Mouse (Mus musculus) C2C12 (cell line): ENCODE results near the gene Tgfbrap1. TPM values are rescaled to one million over a fixed set of nuclear protein-coding genes. Genes with fewer than 3 reads are reported as not detected.

ENCODE experiments used
- H3K27me3 ChIP-seq: one replicate; pipeline ENCODE4 v1.6.1; 2011; ENCODE audit not compliant: control insufficient read depth, insufficient read depth, insufficient read length
- H3K36me3 ChIP-seq: one replicate; pipeline ENCODE4 v1.6.1; 2011; ENCODE audit not compliant: control insufficient read depth, insufficient read depth
- H3K4me3 ChIP-seq: one replicate; pipeline ENCODE4 v1.5.1; 2011; ENCODE audit warnings: mild to moderate bottlenecking, control low read depth; ENCODE audit not compliant: poor library complexity, insufficient read depth, severe bottlenecking
- H3K79me2 ChIP-seq: one replicate; pipeline ENCODE4 v1.6.1; 2011; ENCODE audit not compliant: control insufficient read depth, insufficient read depth
- H3K79me3 ChIP-seq: one replicate; pipeline ENCODE4 v1.6.1; 2011; ENCODE audit warnings: low read depth, control low read depth
- H3ac ChIP-seq: one replicate; pipeline ENCODE3; 2011; ENCODE audit warnings: low read depth; ENCODE audit not compliant: control insufficient read depth, insufficient read length
- CEBPB ChIP-seq: IDR thresholded peaks from one replicate; pipeline ENCODE4 v1.6.1; 2011; ENCODE audit warnings: low read depth, mild to moderate bottlenecking, control low read depth, moderate library complexity
- CTCF ChIP-seq: IDR thresholded peaks from one replicate; pipeline ENCODE4 v1.5.1; 2011; ENCODE audit not compliant: control insufficient read depth, insufficient read depth, insufficient read length
- FOSL1 ChIP-seq: IDR thresholded peaks from one replicate; pipeline ENCODE4 v1.8.0; 2011; ENCODE audit warnings: mild to moderate bottlenecking, low read length; ENCODE audit not compliant: poor library complexity, insufficient read depth, severe bottlenecking
- MAX ChIP-seq: IDR thresholded peaks from one replicate; pipeline ENCODE4 v1.6.1; 2011; ENCODE audit warnings: mild to moderate bottlenecking, control low read depth
- MYOD1 ChIP-seq: IDR thresholded peaks from one replicate; pipeline ENCODE4 v1.6.1; 2011; ENCODE audit warnings: low read depth; ENCODE audit not compliant: control insufficient read depth, insufficient read length
- MYOG ChIP-seq: IDR thresholded peaks from one replicate; pipeline ENCODE4 v1.6.1; 2011; ENCODE audit not compliant: control insufficient read depth, insufficient read length; ENCODE audit errors: extremely low read depth
- USF1 ChIP-seq: IDR thresholded peaks from one replicate; pipeline ENCODE4 v1.6.1; 2011; ENCODE audit warnings: low read depth, mild to moderate bottlenecking, control low read depth, moderate library complexity
- polyA plus RNA-seq: library from polyadenylated mRNA; unstranded; fragments of >200 nt; fragmentation: generic; extraction: Trizol; gene quantifications from one replicate; pipeline ENCODE4 v1.2.1, GENCODE M21; 2012; ENCODE audit warnings: missing spikeins

The Tgfbrap1 gene
- polyA plus RNA-seq, 1 experiment: 9.5 TPM

DNA sequence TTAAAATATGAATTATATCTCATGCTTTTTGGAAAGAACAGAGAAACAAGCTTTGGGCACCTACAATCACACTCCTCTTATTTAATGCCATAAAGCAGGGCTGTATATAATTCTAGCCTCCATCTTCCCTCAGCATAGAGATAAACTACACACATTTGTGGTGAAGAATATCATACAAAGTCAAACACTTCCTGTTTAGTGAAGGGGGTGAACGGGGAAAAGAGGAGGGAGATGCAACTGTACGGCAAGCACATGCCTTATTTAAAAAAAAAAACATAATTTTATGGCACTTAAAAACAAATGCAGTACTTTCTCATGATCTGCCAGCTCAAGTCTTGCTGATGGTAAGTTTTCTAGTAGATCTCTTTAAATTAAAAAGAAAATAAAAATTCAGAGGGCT, 20.3 kb downstream of the Tgfbrap1 start:
- Histone ChIP-seq H3K27me3 (no peaks in the 10 kb centered on the region), H3K36me3 (peaks cover 6% of the 10 kb centered on the region), H3K4me3 (no peak overlapping the region), H3ac (no peak overlapping the region), H3K79me2 (no peaks in the 10 kb centered on the region), H3K79me3 (no peaks in the 10 kb centered on the region)
- TF ChIP-seq CEBPB (no peak), MYOD1 (no peak), USF1 (no peak), FOSL1 (no peak), MAX (no peak), CTCF (no peak), MYOG (no peak)

DNA sequence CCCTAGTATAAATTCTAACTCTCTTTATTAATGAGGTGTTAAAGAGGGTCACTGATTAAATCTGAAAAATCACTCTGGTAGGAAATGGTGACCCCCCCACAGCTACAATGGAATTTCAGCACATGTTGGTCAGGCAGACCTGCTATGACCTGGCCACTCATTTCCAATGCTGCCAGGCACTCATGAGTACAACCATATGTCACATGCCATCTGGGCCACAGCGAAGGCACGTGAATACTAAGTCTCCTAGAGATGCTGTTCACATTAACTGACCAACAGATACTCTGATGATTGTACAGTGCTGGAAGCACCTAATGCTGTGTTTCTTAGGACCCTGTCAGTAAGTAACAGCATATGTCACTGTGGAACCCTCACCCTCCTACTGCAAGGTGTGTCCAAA, 23.6 kb downstream of the Tgfbrap1 start:
- Histone ChIP-seq H3K79me3 (no peaks in the 10 kb centered on the region), H3K79me2 (no peaks in the 10 kb centered on the region), H3K36me3 (peaks cover 15% of the 10 kb centered on the region), H3K27me3 (no peaks in the 10 kb centered on the region), H3ac (no peak overlapping the region), H3K4me3 (no peak overlapping the region)
- no peak for TF ChIP-seq USF1
- no peak for TF ChIP-seq FOSL1
- no peak for TF ChIP-seq MYOD1
- TF ChIP-seq MYOG: no peak
- no peak for TF ChIP-seq CTCF
- no peak for TF ChIP-seq MAX
- TF ChIP-seq CEBPB: no peak

DNA sequence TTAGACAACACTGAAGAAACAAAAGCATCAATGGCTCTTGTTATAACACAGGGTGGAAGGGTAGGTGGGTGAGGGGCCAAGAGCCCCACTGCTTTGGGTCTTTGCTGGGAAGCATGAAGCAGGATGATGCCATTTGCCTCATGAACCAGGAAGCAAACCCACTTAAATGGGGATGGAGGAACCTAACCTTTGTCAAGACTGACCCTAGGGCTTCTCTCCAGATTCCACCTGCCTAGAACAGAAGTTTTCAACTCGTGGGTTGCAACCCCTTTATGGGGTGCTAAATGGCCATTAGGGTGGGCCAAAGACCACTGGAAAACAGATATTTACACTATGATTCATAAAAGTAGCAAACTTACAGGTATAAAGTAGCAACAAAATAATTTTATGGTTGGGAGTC, 25.9 kb downstream of the Tgfbrap1 start:
- Histone ChIP-seq H3K79me2 (no peaks in the 10 kb centered on the region), H3ac (no peak overlapping the region), H3K4me3 (no peak overlapping the region), H3K27me3 (no peaks in the 10 kb centered on the region), H3K36me3 (peaks cover 16% of the 10 kb centered on the region), H3K79me3 (no peaks in the 10 kb centered on the region)
- TF ChIP-seq MYOG (no peak), FOSL1 (no peak), CTCF (no peak), CEBPB (no peak), USF1 (no peak), MYOD1 (no peak), MAX (no peak)

DNA sequence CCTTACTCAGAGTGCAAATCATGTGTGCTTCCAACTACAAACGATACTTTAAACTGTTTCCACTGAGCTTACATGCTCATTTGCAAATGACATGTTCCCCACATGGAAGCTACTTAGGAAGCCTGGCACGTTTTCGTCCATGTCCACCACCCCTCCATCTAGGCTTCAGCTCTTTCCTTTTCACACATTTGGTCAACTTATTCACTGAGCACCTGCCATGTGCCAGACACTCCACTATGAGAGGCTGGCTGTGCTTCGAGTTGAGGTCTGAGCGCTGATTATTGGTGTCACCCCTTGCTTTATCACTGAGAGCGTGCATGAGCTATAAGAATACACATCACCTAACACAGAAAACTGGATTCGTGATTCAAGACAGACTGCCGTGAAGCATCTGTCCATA, 26.4 kb downstream of the Tgfbrap1 start:
- Histone ChIP-seq H3K27me3 (no peaks in the 10 kb centered on the region), H3K79me2 (no peaks in the 10 kb centered on the region), H3K4me3 (no peak overlapping the region), H3K79me3 (no peaks in the 10 kb centered on the region), H3K36me3 (peaks cover 21% of the 10 kb centered on the region), H3ac (no peak overlapping the region)
- TF ChIP-seq CEBPB (no peak), CTCF (no peak), USF1 (no peak), MYOG (no peak)

DNA sequence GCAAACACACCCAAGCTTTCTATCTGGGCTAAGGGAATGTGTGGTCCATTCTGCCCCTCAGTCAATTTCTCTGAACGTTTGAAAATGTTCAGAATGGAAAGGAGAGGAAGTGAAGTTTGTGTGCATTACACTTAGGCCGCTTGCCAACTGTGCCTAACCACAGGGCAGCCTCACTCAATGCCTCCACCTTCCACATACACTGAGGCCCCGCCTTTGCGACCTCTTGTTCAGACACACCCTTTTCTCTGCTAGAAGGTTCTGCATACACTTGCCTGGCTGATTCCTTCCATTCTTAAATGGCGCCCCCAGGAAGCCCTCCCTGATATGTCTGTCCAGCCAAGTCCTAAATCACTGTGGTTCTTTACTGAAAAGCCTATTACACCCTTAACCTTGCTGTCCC, 27.7 kb downstream of the Tgfbrap1 start:
- Histone ChIP-seq H3K27me3 (no peaks in the 10 kb centered on the region), H3K79me2 (no peaks in the 10 kb centered on the region), H3ac (no peak overlapping the region), H3K79me3 (no peaks in the 10 kb centered on the region), H3K36me3 (peaks cover 30% of the 10 kb centered on the region), H3K4me3 (no peak overlapping the region)
- TF ChIP-seq CEBPB (no peak), MYOG (no peak), FOSL1 (no peak), CTCF (no peak), USF1 (no peak), MYOD1 (no peak), MAX (no peak)

DNA sequence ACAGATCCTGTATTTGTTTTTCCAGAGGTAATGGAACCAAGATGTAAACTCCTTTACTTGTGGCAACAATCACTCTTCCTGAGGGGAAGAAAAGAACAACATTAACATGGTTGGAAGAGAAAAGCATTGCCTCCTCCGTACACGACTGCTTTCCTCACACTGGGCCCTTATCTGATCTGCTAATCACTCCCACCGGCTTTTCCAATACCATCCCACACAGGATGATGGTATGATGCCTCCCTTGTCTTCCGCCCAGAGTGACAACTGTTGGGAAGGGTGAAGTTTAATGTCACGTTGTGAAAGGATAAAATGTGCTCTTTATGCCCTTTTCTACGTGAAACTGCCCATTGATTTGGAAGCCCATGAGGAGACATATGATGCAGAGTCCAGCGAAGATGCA, 30.9 kb downstream of the Tgfbrap1 start:
- no peak overlapping the region for H3ac ChIP-seq
- peaks cover 23% of the 10 kb centered on the region for H3K36me3 ChIP-seq
- TF ChIP-seq MYOD1 (no peak), MYOG (no peak), CEBPB (no peak), USF1 (no peak)
- no peak overlapping the region for H3K4me3 ChIP-seq
- no peaks in the 10 kb centered on the region for H3K79me2 ChIP-seq
- no peaks in the 10 kb centered on the region for H3K27me3 ChIP-seq
- no peaks in the 10 kb centered on the region for H3K79me3 ChIP-seq

DNA sequence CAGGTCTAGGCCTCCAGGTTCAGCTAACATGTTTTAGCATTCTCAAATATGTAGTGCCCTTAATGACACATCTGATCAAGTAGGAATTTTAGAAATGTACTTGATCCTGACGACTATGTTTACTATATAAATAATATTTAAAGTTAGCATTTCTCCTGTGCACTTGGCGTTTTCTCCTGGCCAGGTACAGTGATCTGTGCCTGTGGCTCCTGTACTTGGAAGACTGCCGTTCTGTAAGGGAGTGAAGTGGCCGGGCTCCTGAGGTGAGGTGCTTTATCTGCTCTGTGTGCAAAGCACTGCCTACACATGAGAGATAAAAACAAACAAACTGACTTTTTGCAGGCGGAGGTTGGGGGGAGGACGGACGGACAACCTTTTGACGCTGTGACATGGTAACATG, 31.9 kb downstream of the Tgfbrap1 start:
- Histone ChIP-seq H3K36me3 (peaks cover 27% of the 10 kb centered on the region), H3K4me3 (no peak overlapping the region), H3K27me3 (no peaks in the 10 kb centered on the region), H3K79me2 (no peaks in the 10 kb centered on the region), H3ac (no peak overlapping the region), H3K79me3 (no peaks in the 10 kb centered on the region)
- TF ChIP-seq CTCF (no peak), USF1 (no peak), CEBPB (no peak), MYOD1 (no peak), FOSL1 (no peak), MYOG (no peak), MAX (no peak)
